Mouse (Mus musculus): ENCODE data around the gene Cgrrf1. TPM values are rescaled to one million over a fixed set of nuclear protein-coding genes. Genes with fewer than 3 reads are reported as not detected.

Gene Cgrrf1
- polyA plus RNA-seq (2014; fragmentation: Nextera tagmentation; extraction: Ambion mirVana), result 20.3 and 22.5 TPM in 2 replicates

- ATAC-seq, result peak; percentile 99
These were observed at the start of gene Cgrrf1 for GRCm38 (mm10) chr14:46831837-46832333. Gene Cgrrf1, plus strand, starts transcription at chr14:46832125.

GRCm38 (mm10) chr14:46782187-46782828 lies 49.6 kb upstream of the Cgrrf1 start:
- ATAC-seq, result no peak
- 81% methylated on average over 8 of the region's 8 CpGs for WGBS
- DNase-seq (ENCODE audit: low spot score), result no peak
- Histone ChIP-seq H3K4me1 (ENCODE audit: control insufficient read depth, insufficient read depth, low read length) (peaks cover 10% of the 10 kb centered on the region; the same call in 1 of the 2 replicates), H3K36me3 (ENCODE audit: control insufficient read depth, insufficient read depth, low read length) (peaks cover 53% of the 10 kb centered on the region), H3K4me2 (ENCODE audit: low read length) (no peak overlapping the region), H3K27ac (ENCODE audit: low read depth, low read length) (no peak overlapping the region), H3K4me3 (ENCODE audit: low read depth, low read length) (no peak overlapping the region), H3K27me3 (replicated peaks; ENCODE audit: control insufficient read depth, insufficient read depth, low read length) (no peaks in the 10 kb centered on the region), H3K9me3 (replicated peaks; ENCODE audit: control insufficient read depth, low read length) (peaks cover 7% of the 10 kb centered on the region; the same call in 1 of the 2 replicates), H3K9ac (ENCODE audit: low read length) (no peak overlapping the region)

More at GRCm38 (mm10) chr14:46831837-46832333, at the start of gene Cgrrf1:
- H3K27ac ChIP-seq (ENCODE audit: low read depth, low read length), result no peak within 1 kb of the TSS
- 0 out of 2 replicates have a peak, but pooled peaks cover 3% of the 10 kb centered on the region for H3K4me1 ChIP-seq (ENCODE audit: control insufficient read depth, insufficient read depth, low read length)
- H3K9me3 ChIP-seq (replicated peaks; ENCODE audit: control insufficient read depth, low read length), result no peaks in the 10 kb centered on the region
- H3K9ac ChIP-seq (ENCODE audit: low read length), result peak within 1 kb of the TSS; percentile 75
- peak; percentile 94 for DNase-seq (ENCODE audit: low spot score)
- no peaks in the 10 kb centered on the region for H3K36me3 ChIP-seq (ENCODE audit: control insufficient read depth, insufficient read depth, low read length)
- peak within 1 kb of the TSS; percentile 65 for H3K4me3 ChIP-seq (ENCODE audit: low read depth, low read length)
- no peaks in the 10 kb centered on the region for H3K27me3 ChIP-seq (replicated peaks; ENCODE audit: control insufficient read depth, insufficient read depth, low read length)
- H3K4me2 ChIP-seq (ENCODE audit: low read length), result peak within 1 kb of the TSS; percentile 76
- under 1% methylated on average over 32 of the region's 32 CpGs for WGBS

- Histone ChIP-seq H3K4me2 (ENCODE audit: low read length) (no peak overlapping the region), H3K27me3 (replicated peaks; ENCODE audit: control insufficient read depth, insufficient read depth, low read length) (no peaks in the 10 kb centered on the region), H3K27ac (ENCODE audit: low read depth, low read length) (no peak overlapping the region), H3K4me1 (ENCODE audit: control insufficient read depth, insufficient read depth, low read length) (peaks cover 10% of the 10 kb centered on the region; the same call in 1 of the 2 replicates), H3K4me3 (ENCODE audit: low read depth, low read length) (no peak overlapping the region), H3K9ac (ENCODE audit: low read length) (no peak overlapping the region), H3K9me3 (replicated peaks; ENCODE audit: control insufficient read depth, low read length) (peaks cover 7% of the 10 kb centered on the region; the same call in 1 of the 2 replicates), H3K36me3 (ENCODE audit: control insufficient read depth, insufficient read depth, low read length) (peaks cover 42% of the 10 kb centered on the region)
- WGBS, result 94% methylated on average over 10 of the region's 10 CpGs
- DNase-seq (ENCODE audit: low spot score) (no peak), ATAC-seq (no peak)
These were observed 48.5 kb upstream of the Cgrrf1 start for GRCm38 (mm10) chr14:46783327-46783926.

DNA sequence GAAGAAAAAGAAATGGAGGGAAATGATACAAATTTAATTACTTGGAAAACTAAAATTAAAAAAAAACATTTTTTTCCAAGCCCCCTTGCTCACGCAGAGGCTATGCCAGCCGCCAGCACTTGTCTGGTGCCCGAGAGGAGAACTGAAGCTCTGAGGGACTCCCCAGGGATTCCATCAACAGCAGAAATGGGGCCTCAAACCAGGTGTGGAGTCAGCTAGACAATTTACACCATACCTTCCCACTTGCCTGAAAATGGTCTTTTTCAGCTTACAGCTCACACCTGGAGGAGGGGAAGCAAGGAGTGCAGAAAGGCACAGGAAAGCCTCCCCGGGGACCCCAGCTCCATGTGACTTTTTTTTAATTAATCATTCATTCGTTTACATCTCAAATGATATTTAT lies 46.7 kb upstream of the Cgrrf1 start:
- no peaks in the 10 kb centered on the region for H3K9me3 ChIP-seq (replicated peaks; ENCODE audit: control insufficient read depth, low read length)
- no peak overlapping the region for H3K4me3 ChIP-seq (ENCODE audit: low read depth, low read length)
- H3K27ac ChIP-seq (ENCODE audit: low read depth, low read length), result no peak overlapping the region
- DNase-seq (ENCODE audit: low spot score) (no peak), ATAC-seq (no peak)
- H3K36me3 ChIP-seq (ENCODE audit: control insufficient read depth, insufficient read depth, low read length), result peaks cover 24% of the 10 kb centered on the region
- no peak overlapping the region for H3K4me2 ChIP-seq (ENCODE audit: low read length)
- no peak overlapping the region for H3K9ac ChIP-seq (ENCODE audit: low read length)
- 91% methylated on average over 5 of the region's 5 CpGs for WGBS
- H3K27me3 ChIP-seq (replicated peaks; ENCODE audit: control insufficient read depth, insufficient read depth, low read length), result no peaks in the 10 kb centered on the region
- peaks cover 12% of the 10 kb centered on the region; the same call in 1 of the 2 replicates for H3K4me1 ChIP-seq (ENCODE audit: control insufficient read depth, insufficient read depth, low read length)

DNA sequence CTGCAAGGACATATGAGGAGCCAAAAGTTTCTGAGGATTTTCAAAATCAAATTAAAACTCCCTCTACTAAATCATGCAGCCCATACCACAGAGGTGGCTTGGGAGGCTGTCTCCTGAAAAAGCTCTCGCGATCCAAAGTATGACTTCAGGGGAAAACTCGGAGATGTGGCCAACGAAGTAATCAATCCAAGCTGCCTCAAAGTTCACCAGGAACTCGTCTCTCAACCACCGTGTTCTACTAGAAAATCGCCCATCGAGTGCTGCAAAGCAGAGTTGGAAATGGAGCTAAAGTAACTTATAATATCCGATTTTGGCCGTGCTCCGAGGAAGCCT lies 44.5 kb upstream of the Cgrrf1 start:
- Histone ChIP-seq H3K27ac (ENCODE audit: low read depth, low read length) (peak overlapping the region; percentile 98; the same call in 1 of the 2 replicates), H3K4me1 (ENCODE audit: control insufficient read depth, insufficient read depth, low read length) (peaks cover 12% of the 10 kb centered on the region; the same call in 1 of the 2 replicates), H3K27me3 (replicated peaks; ENCODE audit: control insufficient read depth, insufficient read depth, low read length) (no peaks in the 10 kb centered on the region), H3K4me3 (ENCODE audit: low read depth, low read length) (peak overlapping the region; percentile 94), H3K36me3 (ENCODE audit: control insufficient read depth, insufficient read depth, low read length) (peaks cover 14% of the 10 kb centered on the region), H3K9me3 (replicated peaks; ENCODE audit: control insufficient read depth, low read length) (no peaks in the 10 kb centered on the region), H3K9ac (ENCODE audit: low read length) (peak overlapping the region; percentile 98), H3K4me2 (ENCODE audit: low read length) (peak overlapping the region; percentile 68)
- 0% methylated on average over 11 of the region's 11 CpGs for WGBS
- DNase-seq (ENCODE audit: low spot score) (no peak), ATAC-seq (peak; percentile 0; the same call in 1 of the 2 replicates)

- DNase-seq (ENCODE audit: low spot score), result peak; percentile 94
- Histone ChIP-seq H3K27ac (ENCODE audit: low read depth, low read length) (peak within 1 kb of the TSS; percentile 98), H3K36me3 (ENCODE audit: control insufficient read depth, insufficient read depth, low read length) (peaks cover 9% of the 10 kb centered on the region), H3K4me1 (ENCODE audit: control insufficient read depth, insufficient read depth, low read length) (peaks cover 12% of the 10 kb centered on the region; the same call in 1 of the 2 replicates), H3K27me3 (replicated peaks; ENCODE audit: control insufficient read depth, insufficient read depth, low read length) (no peaks in the 10 kb centered on the region), H3K4me2 (ENCODE audit: low read length) (peak within 1 kb of the TSS; percentile 68), H3K4me3 (ENCODE audit: low read depth, low read length) (peak within 1 kb of the TSS; percentile 94), H3K9ac (ENCODE audit: low read length) (peak within 1 kb of the TSS; percentile 98), H3K9me3 (replicated peaks; ENCODE audit: control insufficient read depth, low read length) (no peaks in the 10 kb centered on the region)
- peak; percentile 96 for ATAC-seq
- WGBS, result under 1% methylated on average over 74 of the region's 86 CpGs
These were observed 44.0 kb upstream of the Cgrrf1 start, which contains the start of gene Cnih1 for GRCm38 (mm10) chr14:46787787-46788504. Gene Cnih1, minus strand, starts transcription at chr14:46788411.

DNA sequence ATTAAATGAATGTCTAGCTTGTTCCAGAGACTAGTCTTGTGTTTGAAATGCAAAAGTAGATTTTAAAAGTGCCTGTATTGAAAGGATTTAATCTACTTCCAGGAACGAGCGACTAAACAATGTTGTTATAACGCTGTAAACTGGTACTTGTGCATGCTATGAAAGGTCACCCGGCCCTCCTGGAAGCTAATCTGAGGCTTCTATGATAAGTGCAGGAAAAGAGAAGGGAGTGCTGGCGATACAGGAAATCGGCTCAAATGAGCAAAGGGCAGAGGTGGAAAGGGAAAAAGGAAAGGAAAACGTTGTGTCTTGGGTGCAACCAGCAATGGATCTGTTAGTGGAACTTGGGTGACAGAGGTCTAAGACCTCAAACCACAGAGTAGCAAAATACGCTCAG lies 43.4 kb upstream of the Cgrrf1 start:
- 28% methylated on average over 8 of the region's 8 CpGs for WGBS
- no peak overlapping the region for H3K27ac ChIP-seq (ENCODE audit: low read depth, low read length)
- 0 out of 2 replicates have a peak, but pooled peaks have one; percentile 1 for ATAC-seq

DNA sequence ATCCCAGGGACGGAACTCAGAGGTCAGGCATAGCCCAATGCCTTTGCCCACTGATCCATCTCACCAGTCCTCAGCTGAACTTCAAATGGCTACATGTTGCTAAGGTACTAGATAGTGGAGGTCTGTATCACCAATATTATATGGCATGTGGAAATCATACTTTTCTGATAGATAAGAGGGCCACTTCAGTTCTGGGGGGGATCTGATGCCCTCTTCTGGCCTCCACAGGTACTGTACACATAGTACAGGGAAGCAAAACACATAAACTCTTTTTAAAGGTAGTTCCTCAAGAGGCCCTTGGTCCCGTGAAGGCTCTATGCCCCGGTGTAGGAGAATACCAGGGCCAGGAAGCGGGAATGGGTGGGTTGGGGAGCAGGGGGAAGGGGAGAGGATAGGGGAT lies 41.6 kb upstream of the Cgrrf1 start:
- ATAC-seq (no peak), DNase-seq (ENCODE audit: low spot score) (no peak)
- no peak overlapping the region for H3K9ac ChIP-seq (ENCODE audit: low read length)
- H3K4me3 ChIP-seq (ENCODE audit: low read depth, low read length), result no peak overlapping the region
- H3K4me2 ChIP-seq (ENCODE audit: low read length), result no peak overlapping the region
- H3K27ac ChIP-seq (ENCODE audit: low read depth, low read length), result no peak overlapping the region
- peaks cover 12% of the 10 kb centered on the region; the same call in 1 of the 2 replicates for H3K4me1 ChIP-seq (ENCODE audit: control insufficient read depth, insufficient read depth, low read length)
- 76% methylated on average over 4 of the region's 4 CpGs for WGBS
- no peaks in the 10 kb centered on the region for H3K27me3 ChIP-seq (replicated peaks; ENCODE audit: control insufficient read depth, insufficient read depth, low read length)
- H3K9me3 ChIP-seq (replicated peaks; ENCODE audit: control insufficient read depth, low read length), result no peaks in the 10 kb centered on the region
- H3K36me3 ChIP-seq (ENCODE audit: control insufficient read depth, insufficient read depth, low read length), result no peaks in the 10 kb centered on the region

More for the DNA sequence above, 43.4 kb upstream of the Cgrrf1 start:
- Histone ChIP-seq H3K4me1 (ENCODE audit: control insufficient read depth, insufficient read depth, low read length) (peaks cover 12% of the 10 kb centered on the region; the same call in 1 of the 2 replicates), H3K9me3 (replicated peaks; ENCODE audit: control insufficient read depth, low read length) (no peaks in the 10 kb centered on the region), H3K4me2 (ENCODE audit: low read length) (no peak overlapping the region; the same call in 1 of the 2 replicates), H3K4me3 (ENCODE audit: low read depth, low read length) (peak overlapping the region; percentile 94; the same call in 1 of the 2 replicates), H3K27me3 (replicated peaks; ENCODE audit: control insufficient read depth, insufficient read depth, low read length) (no peaks in the 10 kb centered on the region), H3K9ac (ENCODE audit: low read length) (no peak overlapping the region), H3K36me3 (ENCODE audit: control insufficient read depth, insufficient read depth, low read length) (peaks cover 3% of the 10 kb centered on the region)
- DNase-seq (ENCODE audit: low spot score), result no peak

All from forebrain, embryonic 14.5 days (tissue).